Mouse (Mus musculus) G1E-ER4 (cell line): ENCODE results near the gene Fndc1. TPM values are rescaled to one million over a fixed set of nuclear protein-coding genes. Genes with fewer than 3 reads are reported as not detected.

Source experiments
- GATA1 ChIP-seq: IDR thresholded peaks from one replicate; pipeline ENCODE4 v1.8.0; 2012; ENCODE audit warnings: low read length, inconsistent platforms
- polyA plus RNA-seq: library from polyadenylated mRNA; stranded (reverse); fragments of >175 nt; gene quantifications from 2 replicates; pipeline ENCODE4 v1.2.3, GENCODE M21; 2012

The Fndc1 gene
- polyA plus RNA-seq = not detected in 2 replicates

DNA sequence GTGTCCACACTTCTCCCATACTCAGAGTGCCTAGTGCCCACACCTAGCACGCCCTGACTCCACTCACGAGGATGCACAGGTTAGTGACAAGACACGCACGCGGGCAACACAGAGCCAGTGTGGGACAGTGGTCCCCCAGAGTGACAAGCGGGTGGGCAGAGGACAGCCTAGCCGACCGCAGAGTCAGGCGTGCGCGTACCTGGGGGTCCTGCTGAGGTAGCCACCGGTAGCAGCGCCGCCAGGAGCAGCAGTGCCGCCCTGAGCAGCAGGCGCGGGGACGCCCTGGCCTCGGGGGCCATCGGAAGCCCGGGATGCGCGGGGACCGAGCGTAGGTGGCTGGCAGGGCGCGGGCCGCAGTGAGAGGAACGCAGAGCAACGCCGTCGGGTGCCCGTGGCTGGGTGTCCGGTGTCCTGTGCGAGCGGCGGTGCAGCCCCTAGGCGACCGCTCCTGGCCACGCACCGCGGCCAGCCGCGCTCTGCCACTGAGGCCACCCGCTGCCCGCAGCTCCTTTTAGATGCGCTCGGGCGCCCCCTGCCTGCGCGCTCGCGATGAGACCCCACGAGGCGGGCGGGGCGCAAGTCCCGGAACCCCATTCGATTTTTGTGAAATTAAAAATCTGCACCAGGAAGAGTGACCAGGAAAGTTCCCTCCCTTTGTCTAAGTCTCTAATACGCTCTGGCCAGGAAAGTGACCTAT lies at the start of gene Fndc1:
Fndc1 (minus strand) TSS at position 484 of the 697 bp plus-strand sequence.
- TF ChIP-seq GATA1 = no peak

DNA sequence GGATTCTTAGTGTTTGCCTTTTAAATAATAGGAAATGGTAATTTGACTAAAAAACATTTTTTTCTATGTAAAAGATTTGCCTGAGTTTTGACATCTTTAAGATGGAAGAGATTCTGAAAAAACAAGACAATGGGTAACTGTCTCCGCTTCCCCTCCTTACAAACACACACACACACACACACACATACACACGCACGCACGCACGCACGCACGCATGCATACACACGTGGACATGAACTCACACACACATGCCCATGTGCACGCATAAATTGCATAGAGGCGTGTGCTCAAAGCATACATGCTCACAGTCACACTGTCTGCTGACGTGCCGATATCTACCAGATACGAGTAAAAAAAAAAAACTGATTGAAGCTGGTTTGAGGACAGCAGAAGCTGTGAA lies 49.4 kb upstream of the Fndc1 start:
- no peak for TF ChIP-seq GATA1

DNA sequence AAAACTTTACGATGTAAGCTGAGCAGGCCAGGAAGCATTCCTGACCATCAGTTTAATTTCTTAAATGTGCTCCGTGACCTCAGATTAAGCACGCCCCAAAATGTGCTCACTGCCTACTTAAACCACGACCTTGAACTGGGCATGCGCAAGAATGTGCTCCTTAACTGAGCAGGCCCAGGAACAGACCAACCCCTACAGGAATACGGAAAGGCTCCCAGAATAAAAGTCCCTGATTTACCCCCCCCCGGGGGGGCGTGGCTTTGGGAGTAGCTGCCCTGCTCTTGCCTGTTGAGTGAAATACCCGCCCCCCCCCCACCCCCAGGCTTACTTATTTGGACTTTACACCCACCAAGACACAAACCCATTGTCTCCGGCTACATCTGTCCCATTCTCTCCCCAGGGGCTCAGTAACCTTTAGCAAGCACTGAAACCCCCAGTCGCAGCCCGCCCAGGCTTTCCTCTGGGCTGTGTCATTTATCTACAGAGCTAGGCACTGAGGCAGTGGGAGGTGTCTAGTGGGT lies 48.9 kb upstream of the Fndc1 start:
- no peak for TF ChIP-seq GATA1

DNA sequence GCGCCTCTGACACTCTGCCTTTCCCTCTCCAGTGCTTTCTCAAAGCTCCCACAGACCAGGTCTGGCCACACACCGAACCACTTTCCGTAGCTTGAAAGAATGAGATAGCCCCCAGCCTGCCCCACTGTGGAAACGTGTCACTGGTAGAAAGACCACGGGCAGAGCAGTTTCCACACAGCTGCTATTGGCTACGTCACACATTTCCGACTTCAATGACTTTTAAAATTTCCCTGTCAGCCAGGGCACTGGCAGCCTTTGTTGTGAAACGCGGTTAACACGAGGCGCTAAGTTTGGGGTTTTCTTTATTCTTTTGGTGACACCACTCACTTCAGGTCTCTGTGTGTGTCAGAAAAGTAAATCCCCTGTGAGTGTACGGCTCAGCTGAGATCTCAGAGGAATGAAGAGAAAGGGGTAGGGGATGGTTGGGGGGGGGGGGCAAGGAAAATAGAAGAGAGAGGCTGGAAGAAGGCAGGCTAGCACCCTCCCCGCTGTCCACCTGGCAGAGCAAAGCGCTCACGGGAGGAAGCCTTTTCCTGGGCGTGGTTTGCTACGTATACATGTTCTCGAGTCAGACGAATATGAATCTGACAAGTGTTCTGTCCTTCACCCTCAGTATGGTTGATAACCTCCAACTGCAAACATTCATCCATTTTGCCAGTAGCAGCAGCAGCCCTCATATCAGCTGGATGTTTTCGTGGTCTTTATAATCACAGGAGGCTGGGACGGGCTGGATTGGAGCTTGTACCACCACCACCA lies 47.9 kb upstream of the Fndc1 start:
- no peak for TF ChIP-seq GATA1

DNA sequence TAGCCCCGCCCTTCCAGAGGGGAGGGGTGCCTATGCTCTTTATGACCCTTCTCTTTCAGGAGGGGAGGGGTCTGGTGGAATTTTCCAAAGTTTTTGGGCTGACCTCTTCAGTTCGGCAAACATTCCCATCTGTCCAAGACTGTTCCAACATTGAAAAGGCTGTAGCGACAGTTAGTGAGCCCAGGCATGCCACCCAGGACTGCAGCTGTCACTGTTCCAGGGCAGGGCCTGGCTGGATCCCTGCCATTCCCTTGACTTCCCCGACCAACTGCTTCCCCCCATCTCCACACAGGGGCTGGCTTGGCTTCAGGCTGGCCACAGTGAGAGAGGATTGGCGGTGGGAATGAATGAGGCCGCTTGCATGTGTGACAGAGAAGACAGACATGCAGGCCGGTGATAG lies 46.3 kb upstream of the Fndc1 start:
- TF ChIP-seq GATA1 = no peak

DNA sequence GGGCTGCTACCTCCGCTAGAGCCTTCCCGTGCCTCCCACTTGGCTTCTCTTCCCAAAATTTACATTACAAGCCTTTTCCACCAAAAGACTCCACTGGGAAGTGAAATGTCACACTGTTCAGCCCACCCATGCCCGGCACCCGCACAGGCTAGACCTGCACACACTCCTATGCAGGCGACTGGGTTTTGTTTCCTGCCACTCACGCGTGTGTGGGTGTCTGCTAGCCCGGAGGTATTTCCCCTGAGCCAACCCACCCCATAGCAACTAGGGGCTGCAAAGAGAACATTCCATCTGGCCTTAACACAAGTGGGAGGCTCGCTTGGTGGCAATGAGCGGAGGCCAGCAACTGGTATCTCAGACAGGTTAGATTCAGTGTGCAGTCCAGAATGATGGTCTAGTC lies 44.7 kb upstream of the Fndc1 start:
- TF ChIP-seq GATA1 = no peak

DNA sequence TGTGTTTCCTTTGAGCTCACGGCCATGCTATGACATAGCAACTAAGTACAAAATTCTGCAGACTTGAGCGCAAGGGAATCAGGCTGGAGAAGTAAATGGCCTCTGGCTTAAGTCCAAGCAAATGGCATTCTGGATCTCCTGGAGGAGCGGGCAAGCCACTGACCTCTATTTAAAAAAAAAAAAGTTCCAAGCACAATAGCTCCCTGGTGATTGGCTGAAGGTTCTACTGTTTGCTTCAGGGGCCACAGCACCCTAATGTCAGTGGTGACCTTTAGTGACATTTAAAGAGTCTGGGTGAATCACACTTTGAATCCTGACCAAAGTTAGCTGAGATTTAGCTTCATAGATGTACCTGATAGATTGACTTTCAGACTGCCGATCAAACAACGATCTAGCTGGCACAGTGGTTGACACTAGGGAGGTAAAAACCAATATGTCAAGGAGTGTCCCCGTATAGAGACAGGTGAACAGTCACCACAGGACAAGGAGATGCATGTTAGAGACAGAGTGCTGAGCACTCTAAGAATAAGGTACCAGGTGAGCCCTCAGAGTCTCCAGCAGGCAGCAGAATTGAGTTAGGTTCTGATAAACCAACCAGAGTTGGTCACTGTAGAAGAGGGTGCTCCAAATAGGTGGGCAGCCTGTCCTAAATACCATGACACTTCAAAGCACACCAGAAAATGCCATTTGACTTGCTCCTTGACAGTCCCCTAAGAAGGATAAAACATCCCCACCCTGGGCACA lies 43.9 kb upstream of the Fndc1 start:
- TF ChIP-seq GATA1 = no peak

DNA sequence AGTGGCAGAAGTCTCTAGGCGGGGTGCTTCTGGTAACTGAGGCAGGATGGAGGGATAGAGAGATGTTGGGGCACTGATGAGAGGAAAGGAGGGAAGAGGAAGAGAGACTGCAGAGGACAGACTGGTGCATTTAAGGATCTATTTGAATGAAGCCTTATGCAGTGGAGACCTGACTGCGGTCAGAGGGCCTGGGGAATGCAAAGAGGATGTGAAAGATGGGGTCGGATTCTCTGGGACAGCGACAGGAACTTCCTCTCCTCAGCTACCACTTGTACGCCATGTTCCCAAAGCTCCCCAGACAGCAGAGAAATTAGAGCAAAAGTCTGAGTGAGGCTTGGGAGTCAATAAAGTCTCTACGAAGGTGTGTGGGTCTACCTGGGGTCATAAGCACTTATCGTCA lies 42.0 kb upstream of the Fndc1 start:
- no peak for TF ChIP-seq GATA1

DNA sequence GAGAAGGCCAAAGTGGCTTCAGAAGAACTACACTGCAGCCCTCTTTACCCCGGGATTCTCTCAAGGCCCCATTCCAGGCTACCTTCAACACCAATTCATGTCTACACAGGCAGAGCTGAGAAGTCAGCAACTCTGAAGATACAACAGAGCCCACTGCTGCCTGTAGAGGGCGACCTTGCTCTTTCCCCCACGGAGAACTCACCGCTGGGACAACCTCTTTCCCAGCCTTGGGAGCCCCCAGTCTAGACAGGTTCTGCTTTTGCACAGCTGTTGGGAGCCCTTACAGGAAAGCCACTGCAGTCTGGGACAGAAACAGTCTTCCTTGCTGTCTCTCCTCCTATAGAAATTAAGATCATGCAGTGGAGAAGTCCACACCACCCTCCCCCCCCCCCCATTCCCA lies 41.5 kb upstream of the Fndc1 start:
- TF ChIP-seq GATA1 = no peak

DNA sequence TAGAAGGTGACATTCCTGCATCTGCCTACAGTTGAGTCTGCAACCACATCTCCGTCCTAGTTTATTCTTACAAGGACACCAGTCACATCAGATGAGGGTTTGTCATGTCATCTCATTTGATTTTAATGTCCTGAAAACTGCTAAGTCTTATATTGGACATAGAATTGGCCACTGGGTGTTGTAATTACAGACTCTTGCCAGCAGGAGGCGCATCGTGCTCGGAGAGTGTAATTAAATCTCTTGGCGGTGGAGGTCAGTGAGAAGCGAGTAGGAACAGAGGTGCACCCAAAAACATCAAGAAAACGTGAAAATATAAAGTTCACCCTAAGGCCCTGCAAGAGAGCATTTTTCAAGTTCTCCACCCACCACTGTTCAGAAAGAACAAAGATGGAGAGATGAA lies 37.6 kb upstream of the Fndc1 start:
- TF ChIP-seq GATA1 = no peak

DNA sequence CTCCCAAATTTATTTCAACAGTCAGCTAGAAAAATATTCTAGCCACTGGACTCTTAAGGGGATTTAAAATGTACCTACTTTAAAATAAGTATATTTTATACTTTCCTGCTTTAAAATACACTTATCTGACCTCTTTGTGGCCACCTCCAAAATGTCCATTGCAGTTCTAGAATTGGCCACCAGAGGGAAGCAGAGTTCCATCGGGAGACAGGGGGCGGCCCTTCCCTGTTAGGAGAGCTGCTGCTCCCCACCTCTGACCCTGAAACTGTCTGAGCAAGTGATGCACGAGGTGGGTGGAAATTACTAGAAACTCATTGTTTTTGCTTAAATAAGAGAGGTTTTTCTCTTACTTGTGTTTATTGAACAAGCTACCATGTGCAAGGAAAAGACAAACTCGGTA lies 36.6 kb upstream of the Fndc1 start:
- TF ChIP-seq GATA1 = no peak

DNA sequence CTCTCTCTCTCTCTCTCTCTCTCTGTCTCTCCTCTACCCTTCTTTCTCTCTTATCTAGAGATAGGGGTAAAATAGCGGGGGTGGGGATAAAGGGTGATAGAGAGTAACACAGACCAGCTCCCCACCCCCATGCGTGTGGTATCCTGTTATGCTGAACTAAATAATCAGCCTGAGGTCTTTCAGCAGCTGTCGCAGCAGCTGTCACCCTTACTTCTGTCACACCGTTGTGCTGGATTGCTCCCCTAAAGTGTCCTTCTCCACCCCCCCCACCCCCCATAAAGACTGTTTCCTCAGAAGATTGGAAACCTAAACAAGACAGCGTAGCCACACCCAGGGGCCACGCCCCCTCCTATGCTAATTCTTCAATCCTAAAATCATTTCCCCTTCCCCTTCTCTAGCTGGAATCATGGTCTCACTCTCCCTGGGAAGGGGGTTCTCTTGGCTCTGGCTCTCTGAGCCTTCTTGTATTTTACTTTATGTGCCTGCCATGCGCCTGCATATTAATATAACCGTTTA lies 33.8 kb upstream of the Fndc1 start:
- no peak for TF ChIP-seq GATA1

DNA sequence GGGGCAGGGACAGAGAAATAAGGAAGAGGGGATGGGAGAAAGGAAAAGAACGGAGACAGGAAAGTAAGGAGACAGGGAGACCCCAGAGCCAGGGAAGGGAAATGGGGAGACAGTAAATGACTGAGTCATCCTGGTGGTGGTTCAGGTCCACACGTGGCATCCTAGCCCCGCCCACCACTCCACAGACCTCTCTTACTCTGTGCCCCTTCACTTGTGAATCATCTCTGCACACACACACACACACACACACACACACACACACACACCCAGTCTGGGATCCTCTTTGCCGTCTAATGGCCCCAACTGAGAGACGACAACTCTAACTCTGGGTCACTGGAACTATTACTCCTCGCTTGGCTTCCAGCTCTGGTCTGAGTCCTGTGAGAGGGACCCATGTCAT lies 30.6 kb upstream of the Fndc1 start:
- TF ChIP-seq GATA1 = no peak

DNA sequence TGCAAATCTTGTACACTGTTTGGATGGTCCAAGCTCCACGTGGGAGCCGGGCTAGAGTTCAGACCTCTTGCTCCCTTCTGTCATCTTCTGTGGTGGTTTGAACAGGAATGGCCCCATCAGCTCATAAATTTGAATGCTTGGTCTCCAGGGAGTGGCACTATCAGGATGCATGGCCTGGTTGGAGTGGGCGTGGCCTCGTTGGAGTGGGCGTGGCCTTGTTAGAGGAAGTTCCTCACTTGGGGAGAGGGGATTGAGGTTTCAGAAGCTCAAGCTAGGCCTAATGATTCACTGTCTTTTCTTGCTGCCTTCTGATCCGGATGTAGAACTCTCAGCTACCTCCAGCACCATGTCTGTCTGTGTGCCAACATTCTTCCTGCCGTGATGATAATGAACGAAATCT lies 28.7 kb upstream of the Fndc1 start:
- no peak for TF ChIP-seq GATA1

DNA sequence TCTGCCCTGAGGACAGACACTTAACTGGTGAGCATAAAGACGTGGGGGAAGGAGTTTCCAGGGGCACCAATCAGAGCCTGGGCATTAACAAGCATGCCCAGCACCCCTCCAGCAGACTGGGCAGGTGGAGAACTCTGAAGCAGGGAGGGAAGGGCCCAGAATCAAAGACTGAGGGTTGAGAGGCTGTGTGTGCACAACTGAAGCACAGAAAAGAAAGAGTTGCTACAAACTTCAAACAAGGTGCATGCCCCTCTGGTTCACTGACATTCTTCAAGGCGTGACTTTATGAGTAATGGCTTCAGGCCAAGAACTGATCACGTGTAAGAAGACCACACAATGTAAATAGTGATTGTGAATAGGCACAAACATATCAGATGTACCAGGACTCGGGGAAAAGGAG lies 24.9 kb upstream of the Fndc1 start:
- TF ChIP-seq GATA1 = no peak

DNA sequence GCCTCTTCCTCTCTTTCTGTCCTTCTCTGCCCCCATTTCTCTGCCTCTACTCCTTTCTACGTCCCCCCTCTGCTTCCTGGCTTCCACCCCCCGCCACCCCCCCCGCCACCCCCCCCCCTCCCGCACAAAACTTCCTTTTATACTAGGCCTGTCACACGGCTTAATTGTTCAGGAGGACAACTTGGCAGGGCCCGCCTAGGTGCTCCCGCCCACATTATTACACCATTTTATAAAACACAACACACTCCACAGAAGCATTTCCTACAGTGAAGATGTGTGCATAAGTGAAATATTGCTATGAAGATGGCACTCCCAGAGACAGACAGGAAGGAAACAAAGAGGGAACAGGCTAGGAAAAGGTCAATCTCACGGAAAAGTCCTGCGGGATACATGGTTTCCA lies 24.4 kb upstream of the Fndc1 start:
- TF ChIP-seq GATA1 = no peak
